Mouse (Mus musculus): ENCODE measurements at regions not wholly inside any gene's neighbourhood (a gene's known extent, or its start where the extent isn't known, plus 50 kb on each side); places are given as distances from the start of the nearest gene placed in this dataset.

DNA sequence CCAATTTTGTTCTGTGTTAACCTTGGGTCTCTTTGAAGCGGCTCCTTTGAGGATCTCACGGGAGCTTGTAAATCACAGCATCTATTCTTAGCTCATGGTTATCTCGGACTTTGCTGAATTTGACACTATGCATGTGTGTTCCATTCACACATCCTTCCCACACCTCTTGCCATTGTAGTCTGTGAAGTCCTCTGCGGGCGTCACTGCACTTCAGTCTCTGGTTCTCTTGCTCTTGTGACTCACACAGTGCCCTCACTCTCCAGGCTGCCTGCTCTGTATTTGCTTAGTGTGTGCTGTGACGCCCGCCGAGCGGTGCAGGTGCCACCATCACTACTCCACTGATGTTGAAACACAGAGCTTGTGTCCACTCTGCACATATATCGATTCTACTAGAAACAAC, 1271.2 kb downstream of the Synb start:
- no peak for ATAC-seq (replicated peaks; ENCODE audit: poor library complexity)

DNA sequence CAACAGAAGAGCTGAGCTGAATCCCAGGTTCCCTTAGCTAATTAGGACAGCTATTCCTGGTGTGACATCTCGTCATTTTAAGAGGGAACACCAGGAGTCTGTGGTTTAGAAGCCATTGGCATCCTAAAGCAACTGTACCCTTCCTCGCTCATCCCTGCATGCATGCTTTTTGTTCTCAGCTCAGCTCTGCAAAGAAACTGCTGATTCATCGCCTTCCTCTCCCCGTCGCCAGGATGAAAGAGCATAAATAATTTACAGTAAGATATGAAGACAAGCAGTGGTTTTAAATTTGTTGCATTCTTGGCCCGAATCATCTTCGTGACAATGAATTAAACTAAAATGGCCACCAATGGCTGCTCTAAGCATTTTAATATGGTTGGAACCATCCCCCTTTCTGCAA, 1272.9 kb downstream of the Synb start:
- peak; percentile 39; the same call in 1 of the 2 replicates for ATAC-seq (replicated peaks; ENCODE audit: poor library complexity)

DNA sequence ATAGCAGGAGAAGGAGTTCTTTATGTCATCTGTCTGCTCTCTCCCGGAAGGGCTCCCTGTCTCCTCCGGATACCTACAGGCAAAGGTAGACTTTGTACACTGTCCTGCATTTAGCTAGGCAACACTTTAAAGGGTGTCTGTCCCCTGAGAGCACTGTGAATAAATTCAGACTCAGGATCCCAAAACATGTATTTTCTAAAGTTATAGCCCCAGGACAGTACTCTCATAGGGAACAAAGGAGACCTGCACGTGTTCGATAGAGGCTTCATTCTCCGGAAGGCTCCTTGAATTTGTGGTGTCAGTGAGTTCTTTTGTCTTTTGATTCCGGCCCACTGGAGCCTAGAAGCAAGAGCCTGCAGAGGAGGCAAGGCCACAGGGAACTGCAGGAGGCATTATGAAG, 1273.3 kb downstream of the Synb start:
- ATAC-seq (replicated peaks; ENCODE audit: poor library complexity) = no peak

DNA sequence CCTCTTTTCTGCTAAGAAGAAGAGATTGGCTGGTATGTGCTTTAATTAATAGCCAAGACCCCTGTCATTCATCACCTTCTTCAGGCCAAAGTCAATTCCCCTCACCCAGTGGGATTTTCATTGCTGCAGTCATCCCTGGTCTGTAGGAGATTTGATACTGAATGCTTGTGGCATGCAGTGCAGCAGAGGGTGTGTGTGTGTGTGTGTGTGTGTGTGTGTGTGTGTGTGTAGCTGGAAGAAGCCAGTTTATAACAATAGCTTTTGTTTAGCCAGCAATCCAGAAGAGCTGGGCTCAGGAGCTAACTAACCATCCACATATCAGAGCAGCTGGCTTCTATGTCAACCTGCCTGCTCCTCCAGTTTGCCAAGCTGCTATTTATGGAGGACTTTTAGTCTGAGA, 1275.4 kb downstream of the Synb start:
- ATAC-seq (replicated peaks; ENCODE audit: poor library complexity) = no peak

DNA sequence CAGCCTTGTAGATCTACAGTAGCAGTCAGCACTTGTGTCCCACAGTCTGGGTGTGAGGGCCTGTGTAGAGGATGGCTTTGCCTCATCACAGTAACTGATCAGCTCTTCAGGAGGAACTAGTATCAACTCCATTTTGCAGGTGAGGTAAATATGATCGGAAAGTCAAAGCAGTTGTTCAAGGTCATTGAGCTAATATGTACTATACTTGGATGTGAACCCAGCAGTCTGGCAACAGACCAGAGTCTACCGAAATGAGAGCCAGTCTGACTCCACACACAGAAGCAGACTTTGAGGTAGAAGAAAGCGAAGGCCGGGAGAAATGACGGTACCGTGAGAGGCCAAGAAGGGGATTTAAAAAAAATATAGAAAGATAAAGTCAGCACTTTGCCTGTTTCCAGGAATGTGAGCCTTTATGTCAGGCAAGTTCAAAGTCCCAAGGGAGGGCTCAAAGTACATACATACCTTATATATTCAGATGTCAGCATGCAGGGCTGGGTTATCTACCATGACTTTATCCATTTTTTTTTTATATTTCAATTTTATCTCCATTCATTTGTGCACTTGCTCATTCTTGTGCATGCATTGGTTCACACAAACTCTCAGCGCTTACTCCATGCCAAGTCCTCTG, 1297.2 kb downstream of the Synb start:
- no peak for ATAC-seq (replicated peaks; ENCODE audit: poor library complexity)

DNA sequence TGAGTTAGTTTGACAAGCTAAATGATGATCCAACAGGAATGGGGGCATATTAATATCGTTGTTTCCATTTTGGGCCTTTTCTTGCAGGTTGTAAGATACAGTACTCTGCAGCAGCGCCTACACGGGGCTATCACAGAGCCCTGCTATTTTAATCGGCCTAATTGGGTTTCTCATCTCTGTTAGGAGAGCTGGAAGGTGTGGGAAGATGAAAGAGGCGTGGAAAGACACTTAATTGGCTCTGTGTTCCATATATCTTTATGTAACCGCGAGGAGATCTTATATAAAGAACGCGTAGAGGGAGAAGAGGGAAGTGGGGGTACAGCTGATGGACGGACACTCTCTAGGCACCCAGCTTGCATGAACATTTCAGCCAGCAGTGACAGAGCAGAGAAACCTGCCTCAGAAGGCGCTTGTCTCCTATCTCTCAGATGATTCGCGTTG, 1300.5 kb downstream of the Synb start:
- ATAC-seq (replicated peaks; ENCODE audit: poor library complexity) = no peak

DNA sequence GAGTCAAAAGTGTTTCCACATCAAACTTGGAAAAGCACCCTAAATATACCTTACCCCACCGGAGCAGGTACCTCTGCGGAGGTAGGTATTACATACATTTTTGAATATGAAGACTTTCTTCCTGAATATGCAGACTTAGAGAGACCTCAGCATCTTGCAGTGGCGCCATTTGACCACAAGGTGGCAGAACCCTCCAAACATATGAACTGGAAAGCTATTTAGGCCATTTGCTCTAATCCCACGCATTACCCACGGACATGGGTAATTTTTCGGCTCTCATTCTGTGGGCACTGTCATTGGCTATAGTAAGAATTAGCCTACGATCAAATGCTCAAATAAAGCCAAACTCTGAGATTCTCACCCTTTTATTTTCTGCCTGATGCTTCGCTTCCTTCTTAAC, 1301.0 kb downstream of the Synb start:
- ATAC-seq (replicated peaks; ENCODE audit: poor library complexity) = peak; percentile 74

DNA sequence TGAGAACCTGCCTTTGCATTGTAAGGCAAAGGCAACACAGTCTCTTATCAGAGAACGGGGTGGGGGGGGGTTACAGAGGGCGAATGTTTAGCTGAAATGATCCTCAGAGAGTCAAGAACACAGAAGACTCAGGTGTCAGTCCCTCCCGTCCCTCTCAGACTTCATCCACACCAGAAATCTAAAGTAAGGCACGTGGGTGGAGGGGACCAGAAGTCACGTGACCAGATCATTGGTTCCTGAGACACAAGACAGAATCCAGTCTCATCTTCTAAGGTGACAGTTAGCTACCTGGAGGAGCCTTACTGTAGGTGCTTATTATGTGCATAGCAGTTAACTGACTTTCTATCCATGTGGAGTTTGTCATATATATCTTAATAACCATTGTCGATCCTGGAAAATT, 1302.0 kb downstream of the Synb start:
- no peak for ATAC-seq (replicated peaks; ENCODE audit: poor library complexity)

DNA sequence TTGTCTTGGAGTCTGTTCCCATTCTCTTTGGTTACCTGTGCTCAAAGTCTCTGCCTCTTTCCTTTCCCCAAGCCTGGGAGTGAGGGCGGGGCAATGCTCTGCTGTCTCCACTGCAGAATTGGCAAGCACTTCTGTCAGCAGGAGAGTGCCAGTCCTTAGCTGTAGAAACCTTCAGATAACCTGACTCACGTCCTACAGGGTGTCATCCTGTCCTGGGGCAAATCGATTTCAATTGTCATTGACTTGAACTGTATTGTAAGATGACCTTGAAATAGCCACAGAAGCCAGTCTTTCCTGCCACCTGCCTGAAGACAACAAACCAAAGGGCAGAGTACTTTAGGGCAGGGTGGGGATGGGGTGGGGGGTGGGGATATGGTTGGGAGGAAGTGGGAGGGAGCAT, 1303.8 kb downstream of the Synb start:
- ATAC-seq (replicated peaks; ENCODE audit: poor library complexity) = no peak

All from megakaryocyte progenitor cell, adult 5-6 weeks (primary cell).